Comparison of ENCODE assay signal across 8 mouse cellular contexts in genomic region chr4:47598216-47598615, GRCm38 (mm10).
DNase-seq lines count a peak whose midpoint lies in the region.

No protein-coding gene starts in this region.

- peak; percentile 58 for DNase-seq in kidney, postnatal 10 days
- DNase-seq in kidney, postnatal 14 days = no peak
- DNase-seq in urinary bladder, postnatal 25 days (ENCODE audit: low spot score) = peak; percentile 26
- no peak for DNase-seq in urinary bladder, postnatal 4 days (ENCODE audit: low spot score in 2 of 2)
- DNase-seq in cerebellum, postnatal 14 days = peak; percentile 70 to 76
- peak; percentile 20 for DNase-seq in thymus, postnatal 0 days (ENCODE audit: low spot score)
- DNase-seq in gastrocnemius, postnatal 36 days = no peak
- no peak for DNase-seq in layer of hippocampus, adult 9-11 months

- intact Hi-C loops in gastrocnemius, postnatal 36 days (cut with DNase I) = no loop called here

Comparison
In these comparisons a context has a peak if more than half of its experiments do, and no peak if none do; other contexts are left out.
1. DNase-seq: peak in kidney, postnatal 10 days (single experiment), urinary bladder, postnatal 25 days (single experiment), cerebellum, postnatal 14 days (2 of 2) and thymus, postnatal 0 days (single experiment); none in kidney, postnatal 14 days (single experiment), urinary bladder, postnatal 4 days (0 of 2), gastrocnemius, postnatal 36 days (0 of 2) and layer of hippocampus, adult 9-11 months (single experiment).